Mouse (Mus musculus) hindbrain, embryonic 12.5 days (tissue): ENCODE measurements around the gene Crim1. TPM values are rescaled to one million over a fixed set of nuclear protein-coding genes. Genes with fewer than 3 reads are reported as not detected.

Source experiments
- ATAC-seq: fragments of 200-750 bp; cut with Nextera tagmentation; 2 replicates; pipeline ENCODE4 v1.8.0; 2017; ENCODE audit warnings: moderate TSS enrichment; ENCODE audit not compliant: low FRiP score
- H3K27ac ChIP-seq: fragments of 300-500 bp; sonication (generic); 2 replicates; pipeline ENCODE4 v1.5.1; 2016; ENCODE audit warnings: mild to moderate bottlenecking
- H3K27me3 ChIP-seq: fragments of 300-500 bp; sonication (generic); 2 replicates; pipeline ENCODE4 v1.6.1; 2016; ENCODE audit warnings: mild to moderate bottlenecking
- H3K36me3 ChIP-seq: fragments of 300-500 bp; sonication (generic); 2 replicates; pipeline ENCODE4 v1.6.1; 2016; ENCODE audit warnings: mild to moderate bottlenecking
- H3K4me1 ChIP-seq: fragments of 300-500 bp; sonication (generic); 2 replicates; pipeline ENCODE4 v1.6.1; 2016
- H3K4me2 ChIP-seq: fragments of 300-500 bp; sonication (generic); replicated peaks from 2 replicates; pipeline ENCODE4 v1.6.1; 2016; ENCODE audit warnings: mild to moderate bottlenecking
- H3K4me3 ChIP-seq: fragments of 300-500 bp; sonication (generic); 2 replicates; pipeline ENCODE4 v1.5.1; 2016; ENCODE audit warnings: mild to moderate bottlenecking
- H3K9ac ChIP-seq: fragments of 300-500 bp; sonication (generic); 2 replicates; pipeline ENCODE4 v1.6.1; 2016; ENCODE audit warnings: mild to moderate bottlenecking, moderate library complexity
- H3K9me3 ChIP-seq: fragments of 300-500 bp; sonication (generic); replicated peaks from 2 replicates; pipeline ENCODE4 v1.6.1; 2016; ENCODE audit warnings: mild to moderate bottlenecking
- WGBS: fragments of 180-500 bp; shearing (Covaris S2); methylation state at CpG from one replicate; pipeline ENCODE4 v1.1.7; 2016; 5-methylcytosine and 5-hydroxymethylcytosine counted together
- microRNA-seq: library from miRNA; unstranded; fragments of <30 nt; microRNA quantifications from one replicate; pipeline ENCODE4, GENCODE M21; 2017
- polyA plus RNA-seq: library from polyadenylated mRNA; unstranded; fragments of >200 nt; fragmentation: Nextera tagmentation; extraction: Ambion mirVana; gene quantifications from 2 replicates; pipeline ENCODE4 v1.2.1, GENCODE M21; 2016

Crim1 gene
- polyA plus RNA-seq, 1 experiment from 2014 or later = 11.0 TPM

GRCm38 (mm10) chr17:78417381-78418281 is 217.6 kb downstream of the Crim1 start, which contains the start of gene Fez2:
TSS of gene Fez2 (minus strand) at chr17:78418152.
- no peaks in the 10 kb centered on the region for H3K27me3 ChIP-seq
- peak within 1 kb of the TSS; percentile 88 for H3K9ac ChIP-seq
- peaks cover 7% of the 10 kb centered on the region; the same call in 1 of the 2 replicates for H3K4me1 ChIP-seq
- no peaks in the 10 kb centered on the region for H3K36me3 ChIP-seq
- ATAC-seq = peak; percentile 96
- peak within 1 kb of the TSS; percentile 62 for H3K4me2 ChIP-seq
- peak within 1 kb of the TSS; percentile 88 for H3K4me3 ChIP-seq
- under 1% methylated on average over 60 of the region's 67 CpGs for WGBS
- H3K27ac ChIP-seq = peak within 1 kb of the TSS; percentile 90
- H3K9me3 ChIP-seq = no peaks in the 10 kb centered on the region

GRCm38 (mm10) chr17:78419216-78419615 is 219.2 kb downstream of the Crim1 start:
- H3K9me3 ChIP-seq = no peaks in the 10 kb centered on the region
- H3K27ac ChIP-seq = no peak overlapping the region
- no peak overlapping the region for H3K9ac ChIP-seq
- no peak overlapping the region for H3K4me2 ChIP-seq
- 67% methylated on average over 4 of the region's 4 CpGs for whole genome bisulfite sequencing
- no peak overlapping the region for H3K4me3 ChIP-seq
- no peak for ATAC-seq
- H3K27me3 ChIP-seq = no peaks in the 10 kb centered on the region
- no peaks in the 10 kb centered on the region for H3K36me3 ChIP-seq
- peaks cover 7% of the 10 kb centered on the region; the same call in 1 of the 2 replicates for H3K4me1 ChIP-seq

- no peaks in the 10 kb centered on the region for H3K4me1 ChIP-seq
- ATAC-seq = no peak
- no peak overlapping the region for H3K4me2 ChIP-seq
- no peak overlapping the region for H3K4me3 ChIP-seq
- WGBS = 77% methylated on average over 8 of the region's 8 CpGs
- no peak overlapping the region for H3K27ac ChIP-seq
- H3K9me3 ChIP-seq = no peaks in the 10 kb centered on the region
- no peaks in the 10 kb centered on the region for H3K36me3 ChIP-seq
- no peaks in the 10 kb centered on the region for H3K27me3 ChIP-seq
- H3K9ac ChIP-seq = no peak overlapping the region
These were observed 225.0 kb downstream of the Crim1 start for GRCm38 (mm10) chr17:78425026-78425425.

Small RNA genes lying within 50 kb of the gene (microRNA-seq; reads per million reads assigned to microRNA genes)
- gene Gm25069 = not detected

Other genes starting within 250 kb of the Crim1 start
- 44.8 and 48.9 TPM in 2 replicates for gene Fez2, start 217.9 kb downstream of the Crim1 start, polyA plus RNA-seq